Mouse (Mus musculus): Measurements from ENCODE around the gene Hdac11. TPM values are rescaled to one million over a fixed set of nuclear protein-coding genes. Genes with fewer than 3 reads are reported as not detected.

The Hdac11 gene
- total RNA-seq, 2 experiments from 2014 or later: 0.99 to 2.1 TPM

GRCm38 (mm10) chr6:91128996-91129395 is 27.5 kb upstream of the Hdac11 start:
- no peak for ATAC-seq (replicated peaks; ENCODE audit: low FRiP score, low TSS enrichment, poor library complexity, severe bottlenecking)

GRCm38 (mm10) chr6:91130856-91131255 is 25.6 kb upstream of the Hdac11 start:
- peak; percentile 74 for ATAC-seq (replicated peaks; ENCODE audit: low FRiP score, low TSS enrichment, poor library complexity, severe bottlenecking)

GRCm38 (mm10) chr6:91137343-91137956 is 19.0 kb upstream of the Hdac11 start:
- ATAC-seq (replicated peaks; ENCODE audit: low FRiP score, low TSS enrichment, poor library complexity, severe bottlenecking): no peak

- ATAC-seq (replicated peaks; ENCODE audit: low FRiP score, low TSS enrichment, poor library complexity, severe bottlenecking): peak; percentile 76
Measured at GRCm38 (mm10) chr6:91139846-91140245, 16.6 kb upstream of the Hdac11 start.

GRCm38 (mm10) chr6:91145056-91145455 is 11.4 kb upstream of the Hdac11 start:
- no peak for ATAC-seq (replicated peaks; ENCODE audit: low FRiP score, low TSS enrichment, poor library complexity, severe bottlenecking)

- no peak for ATAC-seq (replicated peaks; ENCODE audit: low FRiP score, low TSS enrichment, poor library complexity, severe bottlenecking)
Measured at GRCm38 (mm10) chr6:91145572-91145971, 10.9 kb upstream of the Hdac11 start.

GRCm38 (mm10) chr6:91146443-91147151 is 9.9 kb upstream of the Hdac11 start:
- ATAC-seq (replicated peaks; ENCODE audit: low FRiP score, low TSS enrichment, poor library complexity, severe bottlenecking): no peak

GRCm38 (mm10) chr6:91147152-91147770 is 9.2 kb upstream of the Hdac11 start:
- no peak for ATAC-seq (replicated peaks; ENCODE audit: low FRiP score, low TSS enrichment, poor library complexity, severe bottlenecking)

- ATAC-seq (replicated peaks; ENCODE audit: low FRiP score, low TSS enrichment, poor library complexity, severe bottlenecking): no peak
Measured at GRCm38 (mm10) chr6:91152892-91153548, 3.4 kb upstream of the Hdac11 start.

GRCm38 (mm10) chr6:91153549-91154064 is 2.9 kb upstream of the Hdac11 start:
- peak; percentile 57 for ATAC-seq (replicated peaks; ENCODE audit: low FRiP score, low TSS enrichment, poor library complexity, severe bottlenecking)

GRCm38 (mm10) chr6:91154685-91155084 is 1.8 kb upstream of the Hdac11 start:
- ATAC-seq (replicated peaks; ENCODE audit: low FRiP score, low TSS enrichment, poor library complexity, severe bottlenecking): no peak

GRCm38 (mm10) chr6:91155286-91155685 is 1.2 kb upstream of the Hdac11 start:
- ATAC-seq (replicated peaks; ENCODE audit: low FRiP score, low TSS enrichment, poor library complexity, severe bottlenecking): no peak

GRCm38 (mm10) chr6:91156062-91156461 is 403 bp upstream of the Hdac11 start:
- ATAC-seq (replicated peaks; ENCODE audit: low FRiP score, low TSS enrichment, poor library complexity, severe bottlenecking): no peak

GRCm38 (mm10) chr6:91157237-91157570 is 739 bp downstream of the Hdac11 start:
- no peak for ATAC-seq (replicated peaks; ENCODE audit: low FRiP score, low TSS enrichment, poor library complexity, severe bottlenecking)

GRCm38 (mm10) chr6:91159047-91159446 is 2.6 kb downstream of the Hdac11 start:
- no peak for ATAC-seq (replicated peaks; ENCODE audit: low FRiP score, low TSS enrichment, poor library complexity, severe bottlenecking)

GRCm38 (mm10) chr6:91160399-91160798 is 3.9 kb downstream of the Hdac11 start:
- ATAC-seq (replicated peaks; ENCODE audit: low FRiP score, low TSS enrichment, poor library complexity, severe bottlenecking): no peak

GRCm38 (mm10) chr6:91160976-91161375 is 4.5 kb downstream of the Hdac11 start:
- no peak for ATAC-seq (replicated peaks; ENCODE audit: low FRiP score, low TSS enrichment, poor library complexity, severe bottlenecking)

GRCm38 (mm10) chr6:91161506-91162235 is 5.2 kb downstream of the Hdac11 start:
- ATAC-seq (replicated peaks; ENCODE audit: low FRiP score, low TSS enrichment, poor library complexity, severe bottlenecking): no peak

- ATAC-seq (replicated peaks; ENCODE audit: low FRiP score, low TSS enrichment, poor library complexity, severe bottlenecking): no peak
Measured at GRCm38 (mm10) chr6:91162314-91162713, 5.8 kb downstream of the Hdac11 start.
